Comparison of ENCODE assay signal across 8 mouse cellular contexts in the genomic region with DNA sequence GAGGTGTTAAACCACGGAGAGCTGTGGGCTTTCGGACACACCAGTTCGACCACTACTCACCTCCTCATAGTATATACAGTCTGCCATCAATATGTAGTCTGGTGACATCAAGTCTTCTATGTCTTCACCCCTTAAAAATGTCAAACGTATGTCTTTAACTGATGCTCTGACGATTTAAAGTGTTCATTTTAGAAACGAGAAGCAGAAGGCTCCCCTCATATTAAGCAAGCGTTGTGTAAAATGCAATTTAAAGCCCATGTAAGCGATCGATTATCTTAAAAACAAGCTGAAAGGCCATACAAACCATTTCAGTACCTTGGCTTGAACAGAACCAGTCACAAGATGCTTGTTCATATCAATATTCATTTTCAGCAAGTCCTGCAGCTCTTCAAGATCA. TPM values are rescaled to one million over a fixed set of nuclear protein-coding genes. Genes with fewer than 3 reads are reported as not detected.
A peak's percentile ranks its signal among the peaks of the same experiment; 100 is the strongest.
DNase-seq lines count a peak whose midpoint lies in the region; ATAC-seq and TF ChIP-seq lines count a peak whose summit lies in the region.

No protein-coding gene starts in this region.

- peak overlapping the region; percentile 58 for H3K4me3 ChIP-seq in lung, embryonic 14.5 days (ENCODE audit: low read depth, low read length)
- H3K4me3 ChIP-seq in embryonic facial prominence, embryonic 10.5 days: peak overlapping the region; percentile 93
- H3K4me3 ChIP-seq in intestine, embryonic 14.5 days (ENCODE audit: low read depth, low read length): peak overlapping the region; percentile 80
- H3K4me3 ChIP-seq in neural tube, embryonic 15.5 days (replicated peaks): peak overlapping the region; percentile 73

- H3K9ac ChIP-seq in lung, embryonic 14.5 days: peak overlapping the region; percentile 66
- H3K9ac ChIP-seq in intestine, embryonic 14.5 days (ENCODE audit: low read length): peak overlapping the region; percentile 80
- H3K9ac ChIP-seq in neural tube, embryonic 15.5 days (replicated peaks): peak overlapping the region; percentile 85

- H3K27ac ChIP-seq in lung, embryonic 14.5 days (ENCODE audit: low read depth): peak overlapping the region; percentile 16; the same call in 1 of the 2 replicates
- peak overlapping the region; percentile 95 for H3K27ac ChIP-seq in embryonic facial prominence, embryonic 10.5 days (replicated peaks)
- peak overlapping the region; percentile 61; the same call in 1 of the 2 replicates for H3K27ac ChIP-seq in intestine, embryonic 14.5 days (ENCODE audit: low read depth)
- peak overlapping the region; percentile 88 for H3K27ac ChIP-seq in neural tube, embryonic 15.5 days (replicated peaks)

- no peak for ATAC-seq in lung, embryonic 14.5 days (ENCODE audit: insufficient read depth)
- ATAC-seq in intestine, embryonic 14.5 days (replicated peaks; ENCODE audit: low FRiP score, low TSS enrichment, low read depth): no peak; the same call in 1 of the 2 replicates
- ATAC-seq in neural tube, embryonic 15.5 days (ENCODE audit: low FRiP score): 0 out of 2 replicates have a peak, but pooled peaks have one; percentile 29

- no peaks in the 10 kb centered on the region for H3K9me3 ChIP-seq in lung, embryonic 14.5 days (ENCODE audit: low read depth, low read length)
- H3K9me3 ChIP-seq in embryonic facial prominence, embryonic 10.5 days: no peaks in the 10 kb centered on the region
- H3K9me3 ChIP-seq in intestine, embryonic 14.5 days (ENCODE audit: control insufficient read depth, low read length): no peaks in the 10 kb centered on the region
- no peaks in the 10 kb centered on the region for H3K9me3 ChIP-seq in neural tube, embryonic 15.5 days (replicated peaks)

- no peaks in the 10 kb centered on the region for H3K27me3 ChIP-seq in lung, embryonic 14.5 days (ENCODE audit: insufficient read depth, low read length)
- no peaks in the 10 kb centered on the region for H3K27me3 ChIP-seq in embryonic facial prominence, embryonic 10.5 days (replicated peaks; ENCODE audit: low read depth, poor library complexity, severe bottlenecking)
- H3K27me3 ChIP-seq in intestine, embryonic 14.5 days (replicated peaks; ENCODE audit: control insufficient read depth, insufficient read depth, low read length): no peaks in the 10 kb centered on the region
- no peaks in the 10 kb centered on the region for H3K27me3 ChIP-seq in neural tube, embryonic 15.5 days (replicated peaks)

- H3K4me1 ChIP-seq in lung, embryonic 14.5 days (ENCODE audit: insufficient read depth): no peaks in the 10 kb centered on the region
- peaks cover 21% of the 10 kb centered on the region for H3K4me1 ChIP-seq in embryonic facial prominence, embryonic 10.5 days
- 0 out of 2 replicates have a peak, but pooled peaks cover 2% of the 10 kb centered on the region for H3K4me1 ChIP-seq in intestine, embryonic 14.5 days (replicated peaks; ENCODE audit: control insufficient read depth, insufficient read depth, low read length)
- peaks cover 22% of the 10 kb centered on the region for H3K4me1 ChIP-seq in neural tube, embryonic 15.5 days

- 16% methylated on average over 9 of the region's 9 CpGs for WGBS in lung, embryonic 14.5 days
- WGBS in embryonic facial prominence, embryonic 10.5 days: 39% methylated on average over 9 of the region's 9 CpGs
- 24% methylated on average over 9 of the region's 9 CpGs for WGBS in intestine, embryonic 14.5 days
- WGBS in neural tube, embryonic 15.5 days: 30% methylated on average over 9 of the region's 9 CpGs

- H3K4me2 ChIP-seq in lung, embryonic 14.5 days: peak overlapping the region; percentile 69
- peak overlapping the region; percentile 61 for H3K4me2 ChIP-seq in intestine, embryonic 14.5 days (ENCODE audit: low read length)
- peak overlapping the region; percentile 63 for H3K4me2 ChIP-seq in neural tube, embryonic 15.5 days

- peaks cover 59% of the 10 kb centered on the region for H3K36me3 ChIP-seq in lung, embryonic 14.5 days (ENCODE audit: insufficient read depth)
- H3K36me3 ChIP-seq in embryonic facial prominence, embryonic 10.5 days (replicated peaks): peaks cover 59% of the 10 kb centered on the region
- peaks cover 54% of the 10 kb centered on the region for H3K36me3 ChIP-seq in intestine, embryonic 14.5 days (ENCODE audit: control insufficient read depth, insufficient read depth, low read length)
- H3K36me3 ChIP-seq in neural tube, embryonic 15.5 days: peaks cover 46% of the 10 kb centered on the region

- TF ChIP-seq CTCF in lung, embryonic 14.5 days (IDR thresholded peaks at IDR 0.05; ENCODE audit: low read depth): no peak

- no peak for DNase-seq in lung, embryonic 14.5 days
- no peak for DNase-seq in lung, postnatal 36 days
- DNase-seq in embryonic facial prominence, embryonic 10.5 days (ENCODE audit: low spot score): no peak
- no peak for DNase-seq in intestine, embryonic 14.5 days (ENCODE audit: low spot score)
- no peak for DNase-seq in B cell, adult 2 months
- DNase-seq in right cerebral cortex, postnatal 10 days (ENCODE audit: low spot score in 2 of 2): no peak
- DNase-seq in thymus, postnatal 10 days (ENCODE audit: low spot score in 2 of 2): no peak

RNA-seq across cellular contexts. Expression of a gene that starts 0.6 kb away (rescaled TPM):
- polyA plus RNA-seq in lung, embryonic 14.5 days (2014; fragmentation: Nextera tagmentation; extraction: Ambion mirVana): 23.6 and 26.5 TPM in 2 replicates
- polyA plus RNA-seq in embryonic facial prominence, embryonic 10.5 days (2016; fragmentation: Nextera tagmentation; extraction: Ambion mirVana): 36.6 and 37.5 TPM in 2 replicates
- polyA plus RNA-seq in intestine, embryonic 14.5 days (2014; fragmentation: Nextera tagmentation; extraction: Ambion mirVana): 25.1 and 25.3 TPM in 2 replicates
- 28.8 and 30.5 TPM in 2 replicates for polyA plus RNA-seq in neural tube, embryonic 15.5 days (2015; fragmentation: Nextera tagmentation; extraction: Ambion mirVana)

Comparison
In these comparisons a context has a peak if more than half of its experiments do, and no peak if none do; other contexts are left out.
1. H3K27ac ChIP-seq: peak in every context shown above with its lines; median percentile 95 in embryonic facial prominence, embryonic 10.5 days; 88 in neural tube, embryonic 15.5 days; 61 in intestine, embryonic 14.5 days; 16 in lung, embryonic 14.5 days.